Mouse (Mus musculus): ENCODE measurements around the gene S100a8.

The S100a8 gene

GRCm38 (mm10) chr3:90668846-90669245, at the start of gene S100a8:
Gene S100a8, plus strand, starts transcription at chr3:90668978.
- peak; percentile 26 to 60 for DNase-seq (ENCODE audit: low spot score in 2 of 2)

- no peak for DNase-seq (ENCODE audit: low spot score in 2 of 2)
Observed at GRCm38 (mm10) chr3:90621552-90621951, 47.2 kb upstream of the S100a8 start.

DNA sequence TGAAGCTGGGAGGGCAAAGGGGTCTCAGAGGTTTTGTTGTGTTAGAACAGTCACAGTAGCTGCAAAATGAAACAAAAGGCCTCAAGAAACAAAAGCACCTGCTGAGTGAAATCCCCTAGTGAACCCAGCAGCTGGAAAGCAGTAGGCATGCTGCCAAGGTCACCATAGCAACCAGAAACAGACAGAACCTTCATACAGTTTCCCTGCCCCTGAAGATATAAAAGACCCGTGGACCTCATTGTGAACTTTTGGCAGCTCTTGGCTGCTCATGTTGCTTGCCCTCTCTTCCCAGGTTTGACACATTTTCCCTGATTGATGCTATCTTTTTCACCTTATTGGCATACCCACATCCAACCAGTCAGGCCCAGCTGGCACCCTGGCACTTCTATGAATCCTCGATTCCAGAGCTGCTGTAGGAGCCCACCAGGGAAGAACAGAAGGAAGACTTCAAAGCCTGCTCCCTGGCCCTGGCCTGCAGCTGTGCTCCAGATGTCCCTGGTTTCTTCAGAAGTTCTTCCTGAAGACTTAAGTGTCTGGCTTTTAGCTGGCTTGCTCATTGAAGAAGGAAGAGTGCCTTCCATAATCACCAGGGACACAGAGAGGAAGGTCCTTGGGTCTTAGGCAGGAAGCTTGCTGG, 45.2 kb upstream of the S100a8 start:
- peak in 1 of 2 experiments; percentile 42 for DNase-seq (ENCODE audit: low spot score in 2 of 2)

DNA sequence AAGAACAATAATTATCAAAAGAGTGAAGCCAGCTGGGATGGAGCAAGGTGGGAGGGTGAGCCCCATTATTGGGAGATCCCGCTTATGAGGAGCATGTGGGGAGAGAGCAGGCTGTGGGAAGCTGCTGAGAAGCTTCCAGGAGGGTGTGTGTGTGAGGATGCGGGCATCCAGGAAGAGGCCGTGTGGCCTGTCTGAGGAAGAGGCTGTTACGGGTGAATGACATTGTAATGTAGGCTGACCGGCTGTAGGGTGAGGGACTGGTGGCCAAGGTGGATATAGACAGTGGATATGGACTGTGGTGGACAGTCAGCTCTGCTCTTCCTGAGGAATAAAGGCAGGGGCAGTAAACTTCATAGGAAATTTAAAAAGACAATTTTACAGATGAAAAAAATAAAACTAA, 43.3 kb upstream of the S100a8 start:
- DNase-seq (ENCODE audit: low spot score in 2 of 2): no peak

- DNase-seq (ENCODE audit: low spot score in 2 of 2): no peak
Observed at GRCm38 (mm10) chr3:90626266-90627021, 42.3 kb upstream of the S100a8 start.

- DNase-seq (ENCODE audit: low spot score in 2 of 2): no peak
Observed at GRCm38 (mm10) chr3:90627366-90627765, 41.4 kb upstream of the S100a8 start.

DNA sequence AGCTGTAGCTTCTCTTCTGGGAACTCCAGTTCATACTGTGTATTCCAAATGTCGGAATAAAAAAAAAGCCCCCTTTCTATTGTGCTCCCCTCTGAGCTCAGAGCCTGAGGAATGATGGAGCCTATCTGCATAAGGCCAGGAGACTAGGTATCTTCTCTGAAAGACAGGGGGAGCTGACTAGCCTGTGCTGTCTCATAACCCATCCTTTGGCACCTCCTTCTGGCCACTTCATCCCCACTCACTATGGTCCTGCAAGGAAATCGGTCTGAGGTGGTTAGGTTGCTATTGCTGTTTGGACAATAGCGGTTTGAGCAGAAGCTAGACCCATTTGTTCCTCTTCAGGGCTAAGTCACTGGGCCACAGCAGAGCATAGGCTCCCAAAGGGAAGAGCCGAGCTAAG, 41.0 kb upstream of the S100a8 start:
- peak in 1 of 2 experiments; percentile 27 for DNase-seq (ENCODE audit: low spot score in 2 of 2)

DNA sequence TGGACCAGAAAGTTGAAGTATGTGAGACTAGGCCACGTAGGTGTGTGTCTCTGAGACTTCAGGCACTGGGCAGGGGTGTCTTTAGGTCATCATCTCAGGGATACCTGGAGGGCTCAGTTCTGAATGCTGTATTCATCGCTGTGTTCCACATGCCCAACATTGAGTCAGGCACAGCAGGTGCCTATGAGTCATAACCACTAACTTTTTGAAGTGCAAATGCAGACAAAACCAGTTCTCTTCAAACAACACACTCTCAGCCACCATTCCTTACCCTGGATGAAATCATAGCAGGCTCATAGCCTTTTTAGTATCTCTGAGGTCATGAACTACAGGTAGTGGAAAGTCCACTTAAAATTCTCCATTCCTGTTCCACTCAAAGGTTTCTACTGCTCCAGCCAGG, 39.5 kb upstream of the S100a8 start:
- DNase-seq (ENCODE audit: low spot score in 2 of 2): no peak

DNA sequence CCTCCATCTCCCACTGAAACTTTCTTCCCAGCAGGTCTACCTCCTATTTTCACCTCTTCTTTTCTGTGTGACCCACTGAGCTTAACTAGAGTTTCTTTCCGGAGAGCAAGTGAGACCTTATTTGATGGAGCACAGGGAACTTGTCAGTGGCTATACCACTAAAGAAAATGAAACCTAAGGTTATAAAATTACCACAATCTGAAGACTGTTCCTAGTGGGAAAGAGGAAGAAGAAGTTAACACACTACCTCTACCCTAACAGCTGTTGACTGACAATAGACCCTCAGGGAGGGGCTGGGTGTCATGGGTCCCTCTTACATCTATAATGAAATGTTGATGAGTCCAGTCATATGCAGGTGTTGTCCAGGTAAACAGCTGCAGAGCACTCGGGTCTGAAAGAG, 36.8 kb upstream of the S100a8 start:
- DNase-seq (ENCODE audit: low spot score in 2 of 2): no peak

DNA sequence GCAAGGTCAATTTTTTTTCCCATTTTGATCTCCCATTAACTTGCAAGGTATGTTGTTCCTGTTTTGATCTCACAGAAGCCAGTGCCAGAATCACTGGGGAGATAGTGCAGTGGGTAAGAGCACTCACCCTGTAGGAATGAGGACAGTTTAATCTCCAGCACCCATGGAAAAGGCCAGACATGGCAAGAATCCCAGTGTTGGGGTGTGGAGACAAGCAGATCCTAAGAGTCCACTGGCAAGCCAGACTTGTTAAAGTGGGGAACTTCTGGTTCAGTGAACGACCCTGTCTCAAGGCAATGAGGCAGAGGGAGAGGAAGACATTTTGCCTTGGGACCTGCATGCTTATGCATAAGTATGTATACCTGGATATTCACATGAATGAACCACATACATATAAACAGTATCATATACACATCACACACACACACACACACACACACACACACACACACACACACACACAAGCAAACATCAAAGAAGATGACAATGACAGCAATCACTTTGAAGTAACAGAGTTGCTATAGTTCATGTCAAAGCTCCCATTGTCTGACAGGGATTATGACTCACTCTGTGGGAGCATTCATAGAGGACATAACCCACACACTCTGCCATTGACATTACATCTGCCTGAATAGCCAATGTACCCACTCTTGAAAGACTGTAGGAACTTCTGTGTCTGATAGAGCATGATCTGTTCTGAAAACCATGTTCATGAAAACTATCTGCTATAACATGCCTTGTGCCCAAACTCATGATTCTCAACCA, 30.1 kb upstream of the S100a8 start:
- no peak for DNase-seq (ENCODE audit: low spot score in 2 of 2)

GRCm38 (mm10) chr3:90639511-90640154, 29.1 kb upstream of the S100a8 start:
- peak; percentile 43 to 71 for DNase-seq (ENCODE audit: low spot score in 2 of 2)

DNA sequence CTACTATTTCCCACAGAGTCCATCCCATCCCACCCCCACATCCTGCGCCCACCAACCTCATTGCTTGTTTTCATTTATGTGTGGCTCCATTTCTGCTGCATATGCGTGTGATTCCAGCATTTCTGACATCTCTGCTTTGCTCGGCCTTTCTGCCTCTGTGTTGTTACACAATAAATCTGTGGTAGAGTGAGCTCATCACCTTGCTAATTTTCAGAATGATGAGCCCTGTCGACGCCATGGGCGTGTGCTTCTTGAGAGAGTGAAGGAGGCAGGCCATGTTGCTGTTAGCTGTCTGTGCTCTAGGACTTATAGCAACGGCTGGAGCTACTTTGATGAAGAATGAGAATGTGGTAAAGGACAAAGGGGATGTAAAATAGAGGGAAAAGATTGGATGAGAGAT, 27.8 kb upstream of the S100a8 start:
- DNase-seq (ENCODE audit: low spot score in 2 of 2): no peak

GRCm38 (mm10) chr3:90644220-90644619, 24.6 kb upstream of the S100a8 start:
- DNase-seq (ENCODE audit: low spot score in 2 of 2): peak in 1 of 2 experiments; percentile 79

GRCm38 (mm10) chr3:90647291-90647690, 21.5 kb upstream of the S100a8 start:
- DNase-seq (ENCODE audit: low spot score in 2 of 2): no peak

DNA sequence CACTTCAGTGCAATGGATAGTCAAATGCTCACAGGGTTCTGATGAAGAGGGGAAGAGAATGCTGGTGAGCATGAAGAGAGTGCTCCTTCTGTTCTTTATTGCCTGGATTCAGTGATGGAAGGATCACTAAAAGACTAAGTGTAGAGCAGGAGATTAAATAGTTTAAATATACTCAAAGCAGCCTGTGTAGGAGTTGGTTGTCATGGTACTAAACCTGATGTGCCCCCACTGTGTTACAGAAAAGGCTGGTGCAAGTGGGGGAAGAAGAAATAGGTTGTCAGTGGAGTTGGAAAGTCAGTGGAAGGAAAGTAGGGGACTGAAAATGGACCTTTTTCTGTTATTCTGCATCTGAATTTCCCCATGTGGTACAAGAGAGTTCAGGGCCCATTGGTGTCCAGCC, 19.8 kb upstream of the S100a8 start:
- no peak for DNase-seq (ENCODE audit: low spot score in 2 of 2)

- no peak for DNase-seq (ENCODE audit: low spot score in 2 of 2)
Observed at GRCm38 (mm10) chr3:90649832-90650231, 18.9 kb upstream of the S100a8 start.

DNA sequence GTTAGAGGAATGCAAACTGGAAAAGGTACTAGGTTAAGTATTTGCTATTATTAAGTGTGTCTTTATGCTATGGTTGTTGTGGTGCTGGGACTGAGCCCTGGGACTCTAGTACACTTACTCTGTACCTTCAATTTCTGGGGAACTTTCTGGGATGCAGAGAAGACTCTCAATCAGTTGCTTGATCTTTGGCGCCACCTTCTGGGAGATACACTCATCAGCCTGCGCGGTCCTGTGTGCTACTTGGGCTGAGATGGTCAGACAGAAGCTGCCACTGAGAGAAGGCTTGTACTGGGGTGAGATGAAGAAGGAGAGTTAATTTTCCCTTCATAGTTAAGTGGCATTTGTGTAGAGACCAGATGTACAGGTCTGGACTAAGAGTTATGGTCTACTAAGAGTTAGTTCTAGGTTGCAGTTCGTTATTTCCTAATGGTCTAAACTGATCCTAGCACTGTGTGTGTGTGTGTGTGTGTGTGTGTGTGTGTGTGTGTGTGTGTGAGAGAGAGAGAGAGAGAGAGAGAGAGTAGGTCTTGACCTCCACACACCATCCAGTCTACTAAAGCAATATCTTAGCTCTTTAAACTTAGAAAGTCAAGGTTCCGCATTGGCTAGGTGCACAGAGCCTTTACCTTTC, 15.8 kb upstream of the S100a8 start:
- peak in 1 of 2 experiments; percentile 70 for DNase-seq (ENCODE audit: low spot score in 2 of 2)

GRCm38 (mm10) chr3:90653717-90654116, 15.1 kb upstream of the S100a8 start, which contains the start of gene S100a7a:
Gene S100a7a, plus strand, starts transcription at chr3:90654017.
- DNase-seq (ENCODE audit: low spot score in 2 of 2): no peak

- peak in 1 of 2 experiments; percentile 32 for DNase-seq (ENCODE audit: low spot score in 2 of 2)
Observed at GRCm38 (mm10) chr3:90657405-90657804, 11.4 kb upstream of the S100a8 start.

GRCm38 (mm10) chr3:90659364-90660044, 9.3 kb upstream of the S100a8 start:
- DNase-seq (ENCODE audit: low spot score in 2 of 2): no peak

GRCm38 (mm10) chr3:90664219-90664618, 4.6 kb upstream of the S100a8 start:
- DNase-seq (ENCODE audit: low spot score in 2 of 2): no peak
